Mouse (Mus musculus) embryonic fibroblast, embryonic 13.5 days (primary cell): ENCODE results near the gene Elf5.

Experiments used
- CTCF ChIP-seq: IDR thresholded peaks from 2 replicates; pipeline ENCODE4 v1.5.1; 2011; ENCODE audit warnings: mild to moderate bottlenecking, control low read depth, low read length, moderate library complexity, borderline replicate concordance; ENCODE audit not compliant: insufficient read depth
- POLR2A ChIP-seq: IDR thresholded peaks from 2 replicates; pipeline ENCODE4 v1.6.1; 2011; ENCODE audit warnings: low read depth, mild to moderate bottlenecking, control low read depth, low read length, moderate library complexity

DNA sequence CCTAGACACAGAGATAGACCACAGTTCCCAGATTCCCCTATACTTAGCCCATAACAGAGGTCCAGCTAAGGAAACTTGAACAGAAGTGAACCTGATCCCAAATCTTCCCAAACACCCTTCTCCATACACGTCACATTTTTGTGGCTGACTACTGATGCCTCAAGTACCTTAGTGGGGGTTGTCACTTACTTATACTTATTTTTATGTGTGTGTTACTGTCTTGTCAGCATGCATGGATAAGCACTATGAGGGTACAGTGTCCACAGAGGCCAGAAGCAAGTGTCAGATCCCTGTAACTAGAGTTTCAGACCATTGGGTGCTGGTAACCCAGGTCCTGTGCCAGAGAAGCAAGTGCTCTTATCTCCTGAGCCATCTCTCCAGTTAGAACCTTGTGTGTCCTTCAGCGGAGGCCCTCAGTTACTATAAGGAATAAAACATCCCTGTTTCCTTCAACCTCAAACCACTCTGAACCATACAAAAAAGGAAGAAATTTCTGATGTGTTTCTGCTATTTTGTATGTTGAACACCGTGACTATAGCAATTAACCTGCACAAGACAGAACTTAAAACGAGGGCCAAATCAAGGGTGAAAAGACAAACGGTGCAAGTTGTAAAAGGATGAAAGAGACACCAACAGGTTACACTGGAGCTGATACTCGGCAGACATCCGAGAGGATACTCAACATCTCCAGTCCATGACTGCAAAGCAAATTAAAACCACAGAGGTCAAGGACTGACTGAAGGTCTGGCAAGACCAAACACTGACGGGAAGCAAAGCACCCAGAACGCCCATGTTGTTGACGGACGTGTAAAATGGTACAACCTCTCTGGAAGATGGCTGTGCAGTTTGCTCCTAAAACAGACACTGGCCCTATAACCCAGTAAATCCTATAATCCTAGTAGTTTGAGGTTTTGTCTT is 70.1 kb downstream of the Elf5 start:
- TF ChIP-seq CTCF = no peak
- no peak for TF ChIP-seq POLR2A
